Mouse (Mus musculus) frontal cortex, adult 2 months (tissue): ENCODE data around the gene Gm45234. TPM values are rescaled to one million over a fixed set of nuclear protein-coding genes. Genes with fewer than 3 reads are reported as not detected.
"Not testable (repeated sequence)": the region's sequence is repeated elsewhere in the genome, so short reads cannot be mapped to it uniquely, and the experiment has no call there.

Experiments used
- DNase-seq, 2 experiments: peaks; one replicate each; pipeline ENCODE4 v3.0.0; 2022; ENCODE audit warnings: low spot score in 1 of 2; ENCODE audit errors: extremely low spot score in 1 of 2
- polyA plus RNA-seq: library from polyadenylated mRNA; depleted of rRNA; stranded (reverse); fragments of >200 nt; gene quantifications from 2 replicates; pipeline ENCODE4 v1.2.3, GENCODE M21; 2012; rRNA removed

The Gm45234 gene
- not detected in 2 replicates for polyA plus RNA-seq

GRCm38 (mm10) chr6:124755831-124756595 is at the start of gene Gm45234, which contains the start of gene Atn1:
Gene Gm45234 (minus strand): TSS chr6:124756021.
Gene Atn1 (minus strand): TSS chr6:124756524.
- peak in 1 of 2 experiments; percentile 54 for DNase-seq

GRCm38 (mm10) chr6:124804341-124804740 is 48.5 kb upstream of the Gm45234 start:
- DNase-seq = no peak

- not testable (repeated sequence) for DNase-seq
Observed at GRCm38 (mm10) chr6:124803691-124804090, 47.9 kb upstream of the Gm45234 start.

- no peak for DNase-seq
Observed at GRCm38 (mm10) chr6:124803061-124803460, 47.2 kb upstream of the Gm45234 start.

- DNase-seq = not testable (repeated sequence)
Observed at GRCm38 (mm10) chr6:124802400-124802799, 46.6 kb upstream of the Gm45234 start.

GRCm38 (mm10) chr6:124796200-124796599 is 40.4 kb upstream of the Gm45234 start:
- no peak for DNase-seq

- DNase-seq = no peak
Observed at GRCm38 (mm10) chr6:124795781-124796180, 40.0 kb upstream of the Gm45234 start.

GRCm38 (mm10) chr6:124791911-124792310 is 36.1 kb upstream of the Gm45234 start:
- no peak for DNase-seq

- DNase-seq = no peak
Observed at GRCm38 (mm10) chr6:124790121-124790520, 34.3 kb upstream of the Gm45234 start.

- no peak for DNase-seq
Observed at GRCm38 (mm10) chr6:124789519-124789918, 33.7 kb upstream of the Gm45234 start.

GRCm38 (mm10) chr6:124787722-124788121 is 31.9 kb upstream of the Gm45234 start:
- no peak for DNase-seq

- no peak for DNase-seq
Observed at GRCm38 (mm10) chr6:124786756-124787420, 31.1 kb upstream of the Gm45234 start.

GRCm38 (mm10) chr6:124782436-124782835 is 26.6 kb upstream of the Gm45234 start:
- no peak for DNase-seq

- DNase-seq = no peak
Observed at GRCm38 (mm10) chr6:124780917-124781316, 25.1 kb upstream of the Gm45234 start.

GRCm38 (mm10) chr6:124779984-124780416 is 24.2 kb upstream of the Gm45234 start:
- no peak for DNase-seq

- no peak for DNase-seq
Observed at GRCm38 (mm10) chr6:124779222-124779983, 23.6 kb upstream of the Gm45234 start, which contains the start of gene Lrrc23. Gene Lrrc23 (minus strand): TSS chr6:124779727.

- DNase-seq = no peak
Observed at GRCm38 (mm10) chr6:124770511-124770910, 14.7 kb upstream of the Gm45234 start.

- DNase-seq = no peak
Observed at GRCm38 (mm10) chr6:124770013-124770412, 14.2 kb upstream of the Gm45234 start.

GRCm38 (mm10) chr6:124769101-124769765 is 13.4 kb upstream of the Gm45234 start, which contains the start of gene Eno2:
Gene Eno2 (minus strand): TSS chr6:124769673.
- DNase-seq = peak in 1 of 2 experiments; percentile 81

- no peak for DNase-seq
Observed at GRCm38 (mm10) chr6:124768704-124769044, 12.9 kb upstream of the Gm45234 start.
